Mouse (Mus musculus) heart, postnatal 0 days (tissue): ENCODE measurements around the gene Sfr1. TPM values are rescaled to one million over a fixed set of nuclear protein-coding genes. Genes with fewer than 3 reads are reported as not detected.

Experiments used
- ATAC-seq: fragments of 200-750 bp; cut with Nextera tagmentation; 2 replicates; pipeline ENCODE4 v1.8.0; 2017; ENCODE audit warnings: low read depth, moderate number of reproducible peaks, moderate library complexity; ENCODE audit not compliant: insufficient read depth
- DNase-seq: peaks from one replicate; pipeline ENCODE4 v3.0.0-alpha.2; 2016; ENCODE audit warnings: low spot score
- H3K27ac ChIP-seq: fragments of 300-500 bp; sonication (generic); 2 replicates; pipeline ENCODE4 v1.5.1; 2014; ENCODE audit warnings: low read depth, mild to moderate bottlenecking
- H3K27me3 ChIP-seq: fragments of 300-500 bp; sonication (generic); 2 replicates; pipeline ENCODE4 v1.6.1; 2014; ENCODE audit warnings: low read length, mixed read lengths; ENCODE audit not compliant: control insufficient read depth, insufficient read depth
- H3K36me3 ChIP-seq: fragments of 300-500 bp; sonication (generic); replicated peaks from 2 replicates; pipeline ENCODE4 v1.6.1; 2014; ENCODE audit warnings: low read length, mixed read lengths; ENCODE audit not compliant: control insufficient read depth, insufficient read depth
- H3K4me1 ChIP-seq: fragments of 300-500 bp; sonication (generic); 2 replicates; pipeline ENCODE4 v1.6.1; 2014; ENCODE audit warnings: antibody characterized with exemption; ENCODE audit not compliant: control insufficient read depth, insufficient read depth
- H3K4me2 ChIP-seq: fragments of 300-500 bp; sonication (generic); 2 replicates; pipeline ENCODE4 v1.6.1; 2014; ENCODE audit warnings: low read depth, mild to moderate bottlenecking, low read length, moderate library complexity
- H3K4me3 ChIP-seq: fragments of 300-500 bp; sonication (generic); 2 replicates; pipeline ENCODE4 v1.5.1; 2014; ENCODE audit warnings: low read depth, low read length
- H3K9ac ChIP-seq: fragments of 300-500 bp; sonication (generic); replicated peaks from 2 replicates; pipeline ENCODE4 v1.6.1; 2014; ENCODE audit warnings: low read depth, low read length, mixed read lengths
- H3K9me3 ChIP-seq: fragments of 300-500 bp; sonication (generic); replicated peaks from 2 replicates; pipeline ENCODE4 v1.6.1; 2016; ENCODE audit warnings: low read length; ENCODE audit not compliant: control insufficient read depth
- CTCF ChIP-seq: IDR thresholded peaks from 2 replicates; pipeline ENCODE4 v1.5.1; 2016; ENCODE audit warnings: antibody characterized with exemption, control low read depth, low read depth
- EP300 ChIP-seq: IDR thresholded peaks from 2 replicates; pipeline ENCODE4 v1.6.1; 2016; ENCODE audit warnings: antibody characterized with exemption, low read depth
- WGBS: fragments of 180-500 bp; shearing (Covaris S2); extraction: QIAGEN DNeasy Blood & Tissue Kit; methylation state at CpG from one replicate; pipeline ENCODE4 v1.1.7; 2014; 5-methylcytosine and 5-hydroxymethylcytosine counted together
- microRNA-seq: library from miRNA; unstranded; fragments of <30 nt; microRNA quantifications from one replicate; pipeline ENCODE4, GENCODE M21; 2016
- polyA plus RNA-seq: library from polyadenylated mRNA; unstranded; fragments of >200 nt; fragmentation: Nextera tagmentation; extraction: Ambion mirVana; gene quantifications from 2 replicates; pipeline ENCODE4 v1.2.1, GENCODE M21; 2015
- total RNA-seq: library from RNA; depleted of rRNA; stranded (reverse); fragments of >200 nt; gene quantifications from 2 replicates; pipeline ENCODE4 v1.2.3, GENCODE M21; 2014; ENCODE audit warnings: low replicate concordance; rRNA removed

Sfr1 gene
- total and polyA plus RNA-seq, 2 experiments from 2014 or later = 61.9 to 151 TPM

- WGBS = 71% methylated on average over 11 of the region's 11 CpGs
- ATAC-seq (no peak), DNase-seq (no peak)
- no peak overlapping the region for H3K9ac ChIP-seq
- H3K27me3 ChIP-seq = 0 out of 2 replicates have a peak, but pooled peaks cover 4% of the 10 kb centered on the region
- H3K27ac ChIP-seq = no peak overlapping the region
- H3K4me1 ChIP-seq = no peaks in the 10 kb centered on the region
- no peak overlapping the region for H3K4me2 ChIP-seq
- no peaks in the 10 kb centered on the region for H3K36me3 ChIP-seq
- H3K9me3 ChIP-seq = no peaks in the 10 kb centered on the region
- H3K4me3 ChIP-seq = no peak overlapping the region
- no peak for TF ChIP-seq CTCF
- no peak for TF ChIP-seq EP300
Measured at GRCm38 (mm10) chr19:47780972-47781371, 49.5 kb downstream of the Sfr1 start.

GRCm38 (mm10) chr19:47783898-47784297 is 52.4 kb downstream of the Sfr1 start:
- Histone ChIP-seq H3K4me1 (no peaks in the 10 kb centered on the region), H3K27me3 (0 out of 2 replicates have a peak, but pooled peaks cover 4% of the 10 kb centered on the region), H3K36me3 (no peaks in the 10 kb centered on the region), H3K9me3 (no peaks in the 10 kb centered on the region), H3K9ac (no peak overlapping the region), H3K4me3 (no peak overlapping the region), H3K27ac (no peak overlapping the region), H3K4me2 (no peak overlapping the region)
- DNase-seq (no peak), ATAC-seq (no peak)
- WGBS = 79% methylated on average over 6 of the region's 6 CpGs
- no peak for TF ChIP-seq CTCF
- no peak for TF ChIP-seq EP300

Small RNAs within 50 kb of the gene (microRNA-seq; reads per million reads assigned to microRNA genes)
- gene Mir8090 = not detected

Other genes with a start within 250 kb of the Sfr1 start
- 26.1 and 71.6 TPM in 2 replicates for gene Stn1, start 194.2 kb upstream of the Sfr1 start, total RNA-seq
- 20.1 and 21.6 TPM in 2 replicates for gene Stn1, start 194.2 kb upstream of the Sfr1 start, polyA plus RNA-seq
- gene Slk, start 152.0 kb upstream of the Sfr1 start, total RNA-seq = 45.8 and 59.5 TPM in 2 replicates
- 14.2 and 17.7 TPM in 2 replicates for gene Slk, start 152.0 kb upstream of the Sfr1 start, polyA plus RNA-seq
- 2.0 TPM in 1 of 2 replicates, not detected in the other for gene Col17a1, start 39.6 kb upstream of the Sfr1 start, total RNA-seq
- 0.26 and 0.27 TPM in 2 replicates for gene Col17a1, start 39.6 kb upstream of the Sfr1 start, polyA plus RNA-seq
- gene Gsto1, start 123.3 kb downstream of the Sfr1 start, total RNA-seq = 136 and 146 TPM in 2 replicates
- gene Gsto1, start 123.3 kb downstream of the Sfr1 start, polyA plus RNA-seq = 127 and 140 TPM in 2 replicates
- gene Gsto2, start 133.9 kb downstream of the Sfr1 start, total RNA-seq = 11.4 TPM in 1 of 2 replicates, not detected in the other
- 1.7 and 2.1 TPM in 2 replicates for gene Gsto2, start 133.9 kb downstream of the Sfr1 start, polyA plus RNA-seq
- 0.08 TPM in 1 of 2 replicates, not detected in the other for gene Cfap43, start 187.6 kb downstream of the Sfr1 start, total RNA-seq
- gene Cfap43, start 187.6 kb downstream of the Sfr1 start, polyA plus RNA-seq = 0.15 and 0.43 TPM in 2 replicates
- gene Itprip, start 187.6 kb downstream of the Sfr1 start, total RNA-seq = 27.2 and 30.1 TPM in 2 replicates
- 9.5 and 10.5 TPM in 2 replicates for gene Itprip, start 187.6 kb downstream of the Sfr1 start, polyA plus RNA-seq
- gene Cfap58, start 206.0 kb downstream of the Sfr1 start, total RNA-seq = not detected in 2 replicates
- 0.04 and 0.18 TPM in 2 replicates for gene Cfap58, start 206.0 kb downstream of the Sfr1 start, polyA plus RNA-seq